Mouse (Mus musculus) gonadal fat pad, adult 2 months (tissue): ENCODE measurements around the gene Arl15. TPM values are rescaled to one million over a fixed set of nuclear protein-coding genes. Genes with fewer than 3 reads are reported as not detected.

Source experiments
- DNase-seq: peaks from one replicate; pipeline ENCODE4 v3.0.0-alpha.2; 2012; ENCODE audit warnings: low read depth
- polyA plus RNA-seq: library from polyadenylated mRNA; depleted of rRNA; stranded (reverse); fragments of >200 nt; gene quantifications from 2 replicates; pipeline ENCODE4 v1.2.3, GENCODE M21; 2012

Gene Arl15
- polyA plus RNA-seq, 1 experiment, result 9.6 TPM

DNA sequence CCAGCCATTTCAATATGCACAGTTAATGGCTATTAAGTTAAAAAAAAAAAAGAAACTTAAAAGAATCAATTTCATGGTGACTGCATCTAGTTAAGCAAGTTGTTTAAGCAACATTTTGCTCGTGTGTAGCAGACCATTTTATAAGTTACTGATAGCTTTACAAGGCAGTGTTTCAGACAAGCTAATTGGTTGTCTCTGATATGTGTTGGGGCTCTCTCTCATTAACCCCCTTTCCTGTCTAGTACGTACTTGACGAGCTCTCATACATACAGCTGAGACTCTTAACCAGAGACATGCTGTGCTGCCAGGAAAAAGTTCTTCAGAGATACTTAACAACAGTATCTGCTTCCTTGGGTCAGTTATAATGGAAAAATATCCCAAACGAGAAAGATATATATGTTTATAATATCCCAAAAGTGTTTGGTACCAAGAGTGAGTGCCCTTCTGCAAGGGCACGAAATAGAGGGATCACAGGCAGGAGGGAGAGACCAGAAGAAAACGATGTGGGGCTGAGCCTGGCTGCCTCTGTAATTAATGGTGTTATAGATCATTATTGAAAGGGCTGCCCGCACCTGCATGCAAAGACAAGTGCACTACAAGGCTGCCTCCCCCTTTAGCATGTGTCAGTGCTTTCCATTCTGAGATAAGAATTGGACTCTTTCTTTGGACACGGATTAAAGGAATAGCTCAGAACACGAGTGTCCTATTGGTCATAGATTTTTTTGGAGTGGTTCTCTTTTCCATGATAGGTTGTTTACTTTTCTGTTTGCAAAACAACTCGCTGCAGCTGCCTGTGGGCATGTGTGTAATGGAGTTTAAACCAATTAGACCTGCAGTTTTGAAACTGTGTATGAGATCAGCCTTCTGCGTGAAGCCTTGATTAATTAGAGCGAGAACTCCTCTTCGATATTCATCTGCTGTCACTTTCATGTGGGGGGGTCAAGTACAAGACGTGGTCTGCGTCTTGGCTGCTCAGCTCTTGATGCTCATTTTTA lies 350.0 kb downstream of the Arl15 start:
- no peak for DNase-seq

DNA sequence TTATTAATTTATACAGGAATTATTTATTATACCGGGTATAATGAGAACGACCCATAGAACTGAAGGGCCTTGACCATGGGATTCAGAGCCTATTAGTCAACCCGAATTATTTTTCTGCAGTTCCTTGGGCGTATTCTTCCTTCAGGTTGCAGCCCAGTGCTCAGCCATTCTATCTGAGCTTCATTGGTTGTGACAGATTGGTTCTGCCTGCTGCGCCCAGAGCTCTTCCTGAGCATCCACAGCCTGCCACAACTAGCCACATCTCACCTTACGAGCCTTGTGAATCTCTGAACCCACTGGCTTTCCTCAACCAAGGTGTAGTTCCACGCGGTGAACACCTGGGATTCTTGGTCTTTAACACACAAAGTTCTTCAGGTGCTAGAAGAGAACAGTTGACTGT lies 350.9 kb downstream of the Arl15 start:
- DNase-seq, result no peak

DNA sequence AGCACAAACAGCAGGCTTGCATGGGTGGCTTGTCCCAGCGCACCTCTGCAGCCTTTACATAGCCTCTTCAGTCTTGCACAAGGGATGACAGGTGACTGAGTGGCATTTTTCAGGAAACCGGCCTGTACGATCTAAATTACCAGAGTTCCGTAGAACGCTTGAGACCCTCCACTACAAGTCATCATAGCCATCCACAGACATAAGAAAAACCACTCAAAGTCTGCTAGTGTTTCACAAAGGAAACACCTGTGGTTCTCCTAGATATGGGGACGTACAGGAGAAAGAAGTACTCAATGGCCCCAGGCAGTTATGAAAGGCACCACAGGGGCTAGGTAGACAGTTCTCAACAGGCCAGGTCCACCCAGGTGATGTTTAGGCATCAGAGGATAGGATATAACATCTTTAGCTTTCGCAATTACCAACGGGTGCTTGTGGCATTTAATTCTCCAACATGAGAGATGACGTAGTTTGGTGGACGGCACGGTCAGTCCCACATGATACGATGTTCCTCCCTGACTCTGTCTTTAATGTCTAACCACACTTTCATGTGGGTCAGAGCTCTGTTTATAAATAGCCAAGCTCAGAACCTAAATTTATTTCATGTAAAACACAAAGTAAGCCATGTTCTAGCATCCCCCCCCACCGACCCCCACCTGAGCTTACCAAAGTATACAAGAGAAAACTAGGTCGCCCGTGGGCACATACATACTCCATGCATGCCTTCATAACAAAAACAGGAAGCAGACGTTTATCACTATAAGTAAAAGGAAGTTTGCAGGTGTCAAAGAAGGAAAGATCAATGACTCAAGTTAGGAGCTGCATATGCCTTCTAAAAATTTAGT lies 356.8 kb downstream of the Arl15 start:
- DNase-seq, result no peak

DNA sequence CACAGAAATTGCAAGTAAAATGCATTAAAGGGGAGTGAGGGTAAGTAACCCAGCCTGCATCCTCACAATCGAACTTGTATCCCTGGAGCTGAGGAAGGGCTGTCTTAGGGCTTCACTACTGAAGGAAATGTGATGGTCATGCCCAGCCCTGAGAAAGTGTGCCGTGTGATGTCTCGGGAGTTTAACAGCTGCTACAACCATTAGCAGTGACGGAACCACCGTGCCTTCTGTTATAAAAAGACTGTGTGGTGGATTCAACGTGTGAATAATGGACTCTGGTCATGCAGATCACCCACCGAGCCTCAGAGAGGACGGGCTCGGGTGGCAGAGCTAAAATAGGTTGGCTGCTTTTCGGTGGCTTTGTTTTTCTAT lies 357.4 kb downstream of the Arl15 start:
- DNase-seq, result no peak

DNA sequence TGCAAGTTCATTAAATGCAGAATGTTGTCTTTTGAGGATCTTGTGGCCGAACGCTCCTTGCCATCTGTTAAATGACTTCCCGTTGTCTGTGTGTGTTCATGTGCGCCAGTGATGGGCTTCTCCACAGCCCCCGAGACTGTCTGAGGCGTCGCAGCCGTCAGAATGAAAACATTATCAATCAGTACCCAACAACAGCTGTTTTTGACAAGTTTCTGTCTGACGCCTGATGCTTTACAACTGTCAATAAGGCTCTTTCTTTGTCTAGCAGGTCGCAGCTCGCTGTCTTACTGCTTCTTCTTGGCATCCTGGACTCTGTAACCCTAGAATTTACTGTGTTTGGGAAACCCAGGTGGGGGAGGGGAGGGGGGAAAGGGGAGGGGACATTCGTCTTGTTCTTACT lies 362.4 kb downstream of the Arl15 start:
- no peak for DNase-seq

DNA sequence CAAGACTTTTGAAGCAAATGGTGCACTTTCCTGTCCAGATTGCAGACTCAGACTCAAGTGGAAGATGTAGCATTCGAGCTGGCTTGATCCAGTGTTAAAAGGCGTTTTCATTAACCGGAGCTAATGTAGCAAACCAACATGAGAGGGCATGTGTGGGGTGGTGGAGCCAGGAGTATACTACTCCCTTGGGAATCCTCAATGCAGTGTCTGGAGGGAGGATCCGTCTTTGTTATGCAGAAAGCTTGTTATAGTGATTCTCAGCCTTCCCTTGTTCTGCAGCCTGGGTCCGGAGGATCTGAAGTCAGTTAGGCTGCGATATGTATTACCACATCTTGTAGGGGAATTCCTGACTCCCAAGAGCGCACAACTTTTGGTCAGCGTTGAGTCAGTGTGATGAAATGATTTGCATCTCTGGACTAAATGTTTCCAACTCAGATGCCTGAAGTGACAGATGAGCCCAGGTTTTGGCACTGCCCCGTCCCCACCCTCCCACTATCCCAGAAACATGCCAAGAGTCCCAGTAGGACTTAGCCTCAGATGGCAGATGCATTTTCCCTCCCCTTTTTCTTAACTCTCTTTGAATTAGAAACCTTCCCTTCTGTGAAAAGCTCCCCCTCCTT lies 363.9 kb downstream of the Arl15 start:
- peak; percentile 23 for DNase-seq

DNA sequence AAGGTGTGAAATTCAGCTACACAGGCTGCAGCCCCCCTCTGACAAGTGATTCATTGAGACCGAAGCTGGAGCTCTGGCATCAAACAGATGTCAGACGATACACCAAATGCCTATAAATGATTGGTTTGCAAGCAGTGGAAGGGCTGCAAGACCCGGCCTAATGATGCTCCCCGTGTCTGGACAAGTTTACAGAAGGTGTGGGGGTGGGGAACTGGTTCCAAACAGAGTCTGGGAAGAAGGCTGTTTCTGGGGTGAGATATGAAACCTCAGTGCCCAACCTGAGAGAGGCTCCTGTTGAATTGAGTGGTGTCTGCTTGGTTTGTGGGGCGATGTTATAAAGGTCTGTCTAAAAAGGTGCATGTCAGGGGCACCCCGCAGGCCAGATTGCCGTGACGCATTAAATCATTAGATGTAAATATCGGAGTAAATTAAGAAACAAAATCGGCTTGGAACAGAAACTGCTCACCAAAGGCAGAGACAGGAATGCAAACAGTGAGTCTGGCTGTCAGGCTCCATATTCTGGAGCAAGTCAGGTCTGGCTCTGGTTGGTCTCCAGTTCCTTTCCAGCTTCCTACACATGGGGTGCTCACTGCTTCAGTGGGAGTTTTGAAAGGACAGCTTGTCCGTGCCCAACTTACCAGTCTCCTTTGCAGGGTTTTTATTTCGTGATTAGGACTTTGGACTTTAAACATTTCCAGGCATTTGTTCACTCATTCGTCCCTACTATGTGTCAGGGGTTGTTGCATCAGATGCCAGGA lies 365.5 kb downstream of the Arl15 start:
- no peak for DNase-seq

DNA sequence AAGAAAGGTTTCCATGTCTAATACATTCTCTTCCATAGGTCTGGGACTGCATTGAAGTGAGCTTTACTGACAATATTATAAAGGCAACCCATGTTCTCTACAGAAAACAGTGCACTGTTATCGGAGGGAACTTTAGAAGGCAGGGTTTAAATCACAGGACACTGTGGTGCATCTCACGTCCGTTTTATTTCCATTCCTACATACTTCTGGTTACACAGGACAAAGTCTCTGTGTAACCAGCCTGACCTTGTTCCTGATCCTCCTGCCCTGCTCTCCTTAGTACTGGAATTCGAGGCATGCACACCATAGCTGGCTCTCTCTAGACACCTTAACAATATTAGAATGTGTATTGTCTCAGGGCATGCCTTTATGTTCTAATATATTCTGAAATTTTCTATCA lies 368.4 kb downstream of the Arl15 start:
- no peak for DNase-seq

DNA sequence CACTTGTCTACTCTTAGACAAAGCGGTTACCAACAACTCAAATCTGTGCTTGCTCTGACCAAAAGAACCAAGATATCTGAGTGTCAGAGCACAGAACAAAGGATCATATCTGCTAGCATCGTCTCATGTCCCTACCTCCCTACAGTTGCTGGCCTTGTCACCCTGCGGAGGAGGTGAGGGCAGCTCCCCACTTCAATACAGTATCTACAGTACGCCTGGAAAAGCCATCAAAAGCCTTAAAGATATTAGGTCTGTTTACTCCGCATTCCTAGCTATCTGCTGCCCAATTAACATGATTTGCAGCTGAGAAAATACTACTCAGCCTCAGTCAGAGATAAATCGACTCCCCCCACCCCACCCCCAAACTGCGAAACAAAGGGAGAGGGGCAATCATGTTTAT lies 371.3 kb downstream of the Arl15 start:
- DNase-seq, result no peak

DNA sequence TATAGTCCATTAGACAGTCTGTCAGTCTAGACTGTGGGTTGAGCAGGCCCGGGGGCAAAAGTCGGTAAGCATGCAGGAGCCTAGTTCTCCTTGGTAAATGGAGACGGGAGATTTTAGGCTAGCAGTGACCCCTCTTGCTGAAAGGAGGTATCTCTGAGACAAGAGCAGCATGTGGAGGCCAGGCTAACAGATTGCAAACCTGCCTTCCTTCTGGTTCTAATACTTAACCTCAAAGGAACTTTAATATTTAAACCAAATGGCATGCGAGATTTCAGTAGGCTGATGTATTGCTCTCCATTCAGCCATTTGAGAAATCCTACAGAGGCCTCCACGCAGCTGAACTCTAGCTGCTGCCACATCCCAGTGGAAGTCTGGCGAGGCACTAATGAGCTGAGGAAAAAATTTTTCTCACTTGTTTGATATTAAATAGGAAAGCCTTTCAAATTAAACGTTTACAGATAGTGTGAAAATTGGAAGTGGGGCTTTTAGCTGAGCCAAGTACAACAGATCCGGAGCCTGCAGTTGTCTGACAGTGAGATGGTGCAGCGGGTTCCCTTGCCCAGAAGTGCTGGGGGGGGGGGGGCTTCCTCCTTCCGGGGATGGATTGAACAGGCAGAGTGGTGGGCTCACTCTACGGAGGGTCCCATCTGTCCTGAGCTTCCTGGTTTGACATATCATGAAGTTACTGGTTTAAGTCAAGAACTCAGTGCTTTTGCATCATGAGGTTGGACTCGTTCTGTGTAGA lies 372.3 kb downstream of the Arl15 start:
- DNase-seq, result no peak

DNA sequence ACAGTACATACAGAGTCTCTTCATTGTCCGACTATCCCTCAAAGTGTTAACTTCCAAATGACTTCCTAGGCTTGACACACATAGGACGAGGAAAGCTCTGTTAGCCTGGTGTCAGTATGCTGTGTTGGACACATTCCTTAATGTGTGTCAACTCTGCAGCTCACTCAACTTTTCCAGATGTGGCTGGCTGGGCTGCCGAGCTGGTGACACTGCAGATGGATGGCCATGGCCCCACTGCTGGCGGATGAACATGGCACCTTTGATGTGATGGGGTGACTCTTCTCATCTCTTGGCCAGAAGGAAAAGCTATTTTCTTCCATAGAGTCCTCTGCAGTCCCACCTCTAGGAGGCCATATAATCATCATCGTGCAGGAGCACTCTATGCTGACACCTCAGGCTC lies 375.8 kb downstream of the Arl15 start:
- DNase-seq, result no peak

DNA sequence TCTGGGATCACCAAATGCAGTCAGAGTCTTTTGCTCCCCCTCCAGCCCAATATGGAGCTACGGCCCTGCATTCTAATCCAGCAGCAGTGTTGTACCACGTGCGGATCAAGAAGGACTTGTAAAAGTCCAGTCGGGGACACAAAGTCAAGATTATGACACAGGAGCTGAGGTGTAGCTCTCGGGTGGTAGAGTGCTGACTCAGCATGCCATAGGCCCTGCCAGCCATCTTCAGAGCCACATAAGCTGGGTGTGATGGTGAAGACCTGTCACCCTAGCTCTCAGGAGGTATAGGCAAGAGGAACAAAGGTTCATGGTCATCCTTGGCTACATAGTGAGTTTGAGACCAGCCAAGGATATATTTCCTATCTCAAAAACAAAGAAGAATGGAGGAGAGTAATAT lies 377.2 kb downstream of the Arl15 start:
- DNase-seq, result no peak

DNA sequence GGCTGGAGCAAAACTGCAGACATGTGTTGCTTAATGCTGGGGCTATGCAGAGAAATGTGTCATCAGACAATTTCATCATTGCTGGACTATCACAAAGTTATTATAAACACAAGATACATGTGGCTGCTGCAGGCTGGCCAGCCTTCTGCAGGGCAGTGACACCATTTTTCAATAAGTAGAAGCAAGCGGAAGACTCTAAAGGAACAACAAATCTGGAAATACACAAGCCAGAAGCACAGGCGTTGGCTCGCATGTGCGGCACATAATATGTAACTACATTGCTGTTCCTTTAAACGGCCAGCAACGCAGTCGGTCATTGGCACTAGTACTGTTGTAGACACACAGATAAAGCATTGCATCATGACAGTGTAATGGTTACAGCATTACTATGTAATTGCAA lies 393.8 kb downstream of the Arl15 start:
- peak; percentile 6 for DNase-seq

DNA sequence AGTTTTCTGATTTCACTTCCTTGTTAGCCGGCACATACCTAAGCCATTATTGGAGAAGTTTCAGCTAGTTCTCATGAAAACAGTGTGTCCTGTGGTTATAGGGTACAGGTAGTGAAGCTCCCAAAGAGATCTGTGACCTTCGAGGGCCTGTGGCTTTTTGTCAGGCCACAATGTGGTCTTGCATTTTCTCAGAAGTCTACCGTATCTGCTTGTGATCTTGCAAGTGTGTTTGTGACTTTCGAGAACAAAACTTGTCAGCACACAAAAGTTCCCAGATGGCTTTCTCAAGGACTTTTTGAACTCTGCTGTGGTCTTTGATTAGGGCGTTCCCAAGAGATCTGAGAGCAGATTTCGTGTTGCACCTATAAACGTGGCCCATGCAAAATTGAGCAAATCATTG lies 394.5 kb downstream of the Arl15 start:
- DNase-seq, result no peak

DNA sequence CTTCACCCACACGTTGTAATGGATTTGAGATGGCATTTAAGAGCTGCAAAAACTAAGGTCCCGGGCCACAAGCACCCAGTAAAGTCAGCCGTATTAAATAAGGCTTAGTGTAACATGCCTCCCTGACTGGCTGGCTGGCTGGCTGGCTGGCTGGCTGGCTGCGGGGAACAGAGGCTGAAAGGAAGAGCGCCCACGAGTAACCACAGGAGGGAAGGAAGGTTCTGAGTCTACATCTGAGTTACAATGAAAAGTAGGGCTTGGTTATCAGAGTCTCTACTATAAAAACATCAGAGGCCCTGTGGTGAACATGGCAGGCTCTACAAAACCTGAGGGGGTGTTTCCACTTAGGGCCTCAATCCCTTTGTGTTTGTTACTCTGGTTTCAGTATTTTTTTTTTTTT lies 395.1 kb downstream of the Arl15 start:
- no peak for DNase-seq

DNA sequence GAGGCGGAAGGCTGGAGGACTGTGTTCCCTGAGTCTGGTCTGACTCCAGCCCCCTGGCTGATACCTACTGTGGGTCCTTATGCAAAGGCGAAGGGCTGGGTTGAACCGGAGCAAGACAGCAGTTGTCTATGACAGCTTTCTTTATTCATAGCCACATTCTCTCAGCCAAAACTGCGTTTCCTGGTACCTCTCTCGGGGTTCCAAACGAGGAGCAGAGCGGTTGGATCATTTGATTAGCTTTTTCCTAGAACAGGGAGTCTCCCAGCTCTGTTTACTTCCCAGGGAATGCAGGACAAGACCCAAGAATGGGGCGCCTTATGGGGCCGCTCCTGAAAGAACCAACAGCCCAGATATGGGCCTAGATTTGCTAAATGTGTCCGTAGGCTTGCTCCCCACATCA lies 396.6 kb downstream of the Arl15 start:
- DNase-seq, result no peak

DNA sequence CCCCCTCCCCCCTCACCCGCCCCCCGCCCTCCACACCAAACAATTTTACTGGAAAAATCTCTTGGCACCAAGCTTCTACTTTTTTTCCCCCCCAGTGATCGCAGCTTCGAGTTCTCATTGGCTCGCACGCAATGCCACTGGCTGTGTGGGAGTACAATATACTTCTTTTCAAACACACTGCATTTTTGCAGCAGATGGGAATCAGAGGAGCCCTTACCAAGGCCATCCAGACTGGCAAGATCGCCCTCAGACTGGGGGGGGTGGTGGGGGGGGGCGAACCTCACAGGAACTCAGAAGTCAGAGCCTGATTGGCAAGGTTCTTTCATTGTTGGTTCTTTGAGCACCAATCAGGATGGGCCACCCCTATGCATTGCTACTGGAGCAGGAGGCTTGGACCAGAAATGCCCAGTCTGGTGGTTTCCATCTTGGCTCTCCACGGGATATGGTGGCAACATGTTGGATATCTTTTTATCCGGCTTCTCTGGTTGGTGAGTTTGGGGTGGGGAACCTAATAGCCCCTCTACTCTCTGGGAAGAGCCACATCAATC lies 404.0 kb downstream of the Arl15 start:
- DNase-seq, result no peak

DNA sequence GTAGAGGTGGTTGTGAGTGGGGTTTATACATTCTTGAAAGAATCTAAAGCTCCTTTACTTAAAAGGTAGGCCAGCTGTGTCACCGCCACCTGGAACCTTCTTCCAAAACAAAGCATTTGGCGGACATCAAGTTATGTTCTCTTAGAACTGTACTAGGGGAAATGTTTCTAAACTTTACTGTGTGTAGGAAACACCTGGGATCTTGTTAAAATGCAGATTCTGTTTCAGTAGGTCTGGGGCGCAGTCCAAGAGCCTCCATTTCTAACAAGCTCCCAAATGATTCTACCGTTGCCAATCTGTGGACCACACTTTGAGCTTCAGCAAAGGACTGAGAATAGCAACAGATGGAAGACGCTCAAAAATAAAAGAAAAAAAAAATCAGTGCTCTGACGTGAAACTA lies 405.4 kb downstream of the Arl15 start:
- no peak for DNase-seq

DNA sequence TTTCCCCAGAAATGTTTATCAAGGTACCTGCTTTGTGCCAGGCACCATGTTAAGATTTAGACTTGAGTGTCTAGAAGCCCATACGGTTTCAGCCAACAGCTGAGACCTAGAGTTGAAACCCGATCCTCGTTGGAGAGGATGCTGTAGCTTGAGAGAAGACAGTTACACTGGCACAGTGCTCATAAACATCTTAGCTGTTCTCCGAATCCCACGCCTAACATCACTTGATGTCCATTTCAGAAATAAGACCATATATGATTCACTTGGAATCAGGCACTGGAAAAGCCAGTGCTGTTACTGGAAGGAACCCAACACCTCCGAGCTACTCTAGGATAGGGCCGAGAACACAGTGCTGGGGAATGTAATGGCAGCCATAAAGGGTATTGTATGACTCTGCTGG lies 406.2 kb downstream of the Arl15 start:
- DNase-seq, result no peak

DNA sequence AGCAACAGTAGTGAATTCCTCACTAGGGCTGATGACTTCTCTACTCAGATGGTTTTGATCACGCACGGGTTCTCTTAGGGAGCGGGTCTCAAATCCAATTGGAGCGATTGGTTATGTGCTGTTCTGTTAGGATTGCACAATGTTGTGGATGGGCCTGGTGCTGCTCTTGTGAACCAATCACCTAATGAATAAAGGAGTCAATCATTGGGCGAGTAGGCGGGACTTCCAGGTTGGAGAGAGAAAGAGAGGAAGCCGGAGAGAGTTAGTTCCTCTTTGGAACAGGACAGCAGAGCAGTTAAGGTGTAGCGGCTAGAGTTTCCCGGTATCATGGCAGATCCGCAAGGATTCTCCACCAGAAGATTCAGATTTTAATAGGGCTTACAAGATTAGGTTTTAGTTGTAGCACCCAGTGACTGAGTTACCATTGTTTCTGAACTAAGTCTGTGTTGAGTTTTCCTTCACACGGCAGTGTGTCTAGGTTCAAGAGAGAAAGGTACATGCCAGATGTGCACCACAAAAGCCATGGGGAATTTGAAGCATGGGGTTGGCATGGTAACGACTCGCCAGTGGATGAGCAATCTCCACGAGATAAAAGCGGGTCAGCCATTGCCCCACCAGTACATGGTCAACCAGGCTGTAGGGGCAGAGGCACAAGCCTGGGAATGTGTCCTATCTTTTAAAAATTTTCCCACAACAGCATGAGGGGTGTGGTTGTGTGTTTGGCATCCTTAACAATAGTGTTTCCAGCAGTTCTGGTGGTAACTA lies 408.7 kb downstream of the Arl15 start:
- DNase-seq, result no peak
